Mouse (Mus musculus) gastrocnemius, postnatal 14 days (tissue): Measurements from ENCODE around the gene Lrrc9. TPM values are rescaled to one million over a fixed set of nuclear protein-coding genes. Genes with fewer than 3 reads are reported as not detected.

Experiments used
- DNase-seq: peaks from one replicate; pipeline ENCODE4 v3.0.0; 2021; ENCODE audit warnings: mixed read lengths
- intact Hi-C: fragments of 180-260 bp; cut with DNase I; formaldehyde crosslinking; loops from one replicate; pipeline ENCODE4 v1.15.1; 2025; ENCODE audit warnings: low total_unique reads
- long read RNA-seq, 2 experiments: library from polyadenylated mRNA; stranded (forward); transcript quantifications; one replicate each; pipeline ENCODE4 v2.0.0; 2021
- total RNA-seq, 2 experiments: library from RNA; stranded (reverse); gene quantifications; 2 replicates each; pipeline ENCODE4 v1.2.3; 2021

Lrrc9 gene
- under 1 TPM in 1 of 2 experiments, not detected in 1; 0.06 TPM for total RNA-seq
- long read RNA-seq, experiment 1: 0 reads
- long read RNA-seq, experiment 2: 0 reads

DNA sequence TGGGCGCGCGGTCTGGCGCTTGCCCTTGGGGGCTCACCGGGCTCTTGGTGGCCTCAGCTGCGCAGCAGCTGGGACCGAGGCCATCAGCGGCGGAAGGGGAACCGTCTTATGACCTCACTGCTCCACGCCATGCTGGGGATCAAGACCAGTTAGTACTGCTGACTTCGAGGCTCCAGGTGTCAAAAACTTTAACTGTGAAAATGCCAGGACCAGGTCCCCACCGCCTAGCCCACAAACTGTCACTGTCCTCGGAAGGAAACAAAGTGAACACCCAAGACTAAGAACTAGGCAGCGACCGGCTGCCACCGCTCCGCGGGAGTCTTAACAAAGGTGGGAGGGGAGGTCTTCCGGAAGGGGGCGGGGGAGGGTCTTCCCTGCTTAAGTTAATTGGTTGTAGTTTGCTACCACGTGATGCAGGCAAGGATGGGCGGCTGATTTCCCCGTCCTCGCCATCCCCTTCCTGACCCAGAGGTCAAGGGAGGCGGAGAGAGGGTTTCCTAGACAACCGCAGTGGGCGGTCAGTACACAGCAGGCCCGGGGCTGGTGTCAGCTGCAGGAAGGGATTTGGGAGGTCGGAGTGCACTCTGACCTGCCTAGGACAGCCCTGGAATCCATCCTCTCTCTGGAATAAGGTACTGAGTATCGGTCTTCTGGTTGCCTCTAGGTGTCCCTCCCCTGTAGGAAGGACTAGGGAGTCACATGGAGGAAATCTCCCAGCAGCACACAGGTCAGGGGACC is at the start of gene Lrrc9:
TSS of gene Lrrc9 (plus strand) at position 28 of the 738 bp plus-strand sequence.
- DNase-seq: peak; percentile 42

DNA sequence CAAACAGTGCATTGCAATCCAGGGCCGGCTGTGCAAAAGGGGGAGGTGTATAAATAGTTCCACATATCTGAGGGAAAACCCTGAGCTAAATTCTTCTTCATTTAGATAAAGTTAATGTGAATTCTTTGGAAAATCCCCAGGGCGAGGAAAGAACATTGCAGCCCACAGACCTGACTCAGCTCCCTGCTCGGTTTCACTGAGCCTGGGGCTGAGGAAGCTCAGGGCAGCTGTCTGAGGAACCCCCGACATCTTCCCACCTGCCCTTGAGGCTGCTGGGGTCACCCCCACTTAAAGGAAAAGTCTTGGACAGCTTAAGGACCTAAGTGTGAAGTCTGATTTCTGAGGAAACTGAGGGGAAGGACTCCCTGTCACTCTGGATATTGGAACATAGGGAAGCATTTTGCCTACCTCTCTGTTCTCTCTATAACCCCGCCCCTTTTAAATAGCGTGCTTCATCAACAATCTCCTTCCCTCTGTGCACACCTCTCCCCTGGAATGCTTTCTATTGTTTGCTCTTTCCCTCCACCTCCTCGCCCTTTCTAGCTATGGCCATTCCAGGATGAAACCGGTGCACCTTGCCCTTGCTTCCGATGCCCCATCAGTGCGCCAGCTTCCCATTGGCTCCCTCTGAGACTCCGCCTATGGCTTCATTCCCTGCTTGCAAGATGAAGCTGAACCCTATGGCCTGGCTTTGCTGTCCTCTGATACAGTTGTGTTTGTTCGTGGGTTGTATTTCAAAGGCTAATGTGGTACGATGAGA is 48.4 kb upstream of the Lrrc9 start:
- DNase-seq: no peak
- intact Hi-C loops: no loop called here

More for the DNA sequence above, at the start of gene Lrrc9:
- intact Hi-C loops: no loop called here

DNA sequence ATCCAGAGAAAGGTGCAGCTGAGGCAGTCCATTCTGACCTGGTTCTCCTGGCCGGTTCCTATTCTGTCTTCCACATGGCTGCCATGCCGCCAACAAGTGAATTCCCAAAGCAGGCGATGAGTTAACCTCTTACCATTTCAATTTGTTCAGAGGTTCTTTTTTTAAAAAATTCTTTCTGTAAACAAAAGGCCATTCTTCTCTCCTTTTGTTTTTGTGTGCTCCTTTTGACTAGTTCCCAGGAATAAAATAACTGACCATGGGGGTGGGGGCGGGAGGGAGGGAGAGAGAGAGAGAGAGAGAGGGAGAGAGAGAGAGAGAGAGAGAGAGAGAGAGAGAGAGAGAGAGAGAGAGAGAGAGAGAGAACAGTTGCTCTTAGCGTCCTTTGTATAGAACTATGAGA is 36.6 kb upstream of the Lrrc9 start:
- no peak for DNase-seq
- intact Hi-C loops: no loop called here

DNA sequence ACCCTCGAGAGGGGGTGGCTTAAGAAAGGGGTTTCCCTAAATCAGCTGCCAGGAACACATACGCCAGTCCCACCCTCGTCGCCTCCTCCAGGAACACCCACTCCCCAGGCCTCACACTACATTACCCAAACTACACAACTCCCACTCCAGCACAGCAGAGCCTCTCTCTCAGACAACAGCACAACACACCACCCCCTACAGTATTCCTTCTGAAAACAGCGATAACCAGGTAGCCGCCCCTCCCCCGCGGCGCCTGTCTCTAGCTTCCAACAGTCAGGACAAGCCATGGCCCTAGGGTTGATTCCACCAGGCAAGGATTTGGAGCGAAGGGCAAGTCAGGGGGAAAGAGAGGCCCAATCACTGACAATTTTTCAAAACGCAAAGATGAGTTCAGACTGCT is 34.5 kb upstream of the Lrrc9 start:
- intact Hi-C loops: no loop called here
- DNase-seq: no peak

DNA sequence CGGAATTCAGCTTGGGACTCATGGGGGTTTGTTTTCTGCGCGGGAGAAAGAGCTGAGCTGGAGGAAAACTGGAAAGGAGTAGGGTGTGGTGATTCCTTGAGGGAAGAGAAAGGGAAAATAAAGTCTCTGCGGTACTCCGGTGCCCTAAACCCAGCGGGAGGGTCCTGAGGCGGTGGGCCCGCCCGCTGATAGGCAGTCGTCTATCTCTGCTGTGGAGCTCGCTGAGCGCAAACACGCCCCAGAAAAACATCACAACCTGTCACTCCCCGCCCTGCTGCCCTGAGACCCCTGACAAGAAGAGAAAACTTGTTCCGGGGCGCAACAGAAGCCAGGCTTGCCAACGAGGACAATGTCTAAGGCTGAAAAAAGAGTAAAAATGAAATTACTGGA is 34.0 kb upstream of the Lrrc9 start:
- intact Hi-C loops: no loop called here
- no peak for DNase-seq

DNA sequence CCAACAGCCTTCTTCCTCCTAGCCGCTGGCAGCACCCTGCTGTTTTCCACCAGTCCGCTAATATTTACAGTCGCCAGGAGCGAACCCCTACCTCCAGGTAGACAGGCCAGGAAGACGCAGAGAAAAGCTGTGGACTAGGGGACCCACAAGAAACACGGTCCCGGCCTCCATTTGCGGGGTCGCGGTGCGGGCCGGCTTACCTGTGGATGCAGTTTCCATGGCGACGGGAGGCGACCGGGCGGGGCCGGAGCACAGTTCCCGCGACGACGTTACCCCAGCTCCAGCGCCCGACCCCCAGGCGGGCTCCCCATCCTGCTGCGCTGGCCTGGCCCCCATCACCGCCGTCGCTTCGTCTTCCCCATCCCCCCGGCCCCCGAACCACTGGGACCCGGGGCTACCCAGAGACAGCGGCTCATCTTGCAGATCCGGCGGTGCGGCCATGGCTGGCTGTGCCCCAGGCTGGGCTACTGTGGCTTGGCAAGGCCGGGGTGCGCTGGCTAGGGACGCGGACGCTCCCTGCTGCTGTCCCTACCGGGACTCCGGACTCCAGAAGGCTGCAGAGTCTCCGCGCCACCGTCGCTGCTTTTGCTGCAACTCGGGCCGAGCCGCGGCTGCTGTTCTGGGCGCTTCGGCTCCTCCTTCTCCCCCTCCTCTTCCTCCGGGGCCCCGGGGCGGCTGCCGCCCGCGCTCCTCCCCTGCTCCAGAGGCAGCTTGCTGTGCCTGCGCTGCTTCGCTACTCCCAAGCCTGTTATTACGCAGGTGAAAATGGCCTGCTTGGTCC is 33.4 kb upstream of the Lrrc9 start:
- peak; percentile 57 for DNase-seq
- intact Hi-C loops: no loop called here

DNA sequence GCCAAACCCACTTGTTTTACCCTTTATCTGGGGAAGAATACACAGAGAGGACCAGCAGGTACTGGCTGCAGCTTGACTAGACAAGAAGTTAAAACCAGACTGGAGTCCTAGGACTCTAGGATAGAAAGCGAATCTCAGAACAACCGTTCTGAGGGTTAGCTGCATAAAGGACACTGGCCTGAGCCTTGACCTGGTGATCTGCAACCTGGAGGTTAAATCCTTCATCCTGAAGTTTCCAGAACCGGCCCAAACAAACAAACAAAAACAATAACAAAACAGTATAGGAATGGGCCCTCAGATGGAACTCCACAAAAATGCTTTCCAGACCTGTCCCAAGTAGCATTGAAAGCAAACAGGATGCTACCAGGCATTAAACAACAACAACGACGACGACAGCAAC is 32.7 kb upstream of the Lrrc9 start, which contains the start of gene Rtn1:
TSS of gene Rtn1 (minus strand) at position 101 of the 400 bp plus-strand sequence.
- intact Hi-C loops: no loop called here
- DNase-seq: no peak

DNA sequence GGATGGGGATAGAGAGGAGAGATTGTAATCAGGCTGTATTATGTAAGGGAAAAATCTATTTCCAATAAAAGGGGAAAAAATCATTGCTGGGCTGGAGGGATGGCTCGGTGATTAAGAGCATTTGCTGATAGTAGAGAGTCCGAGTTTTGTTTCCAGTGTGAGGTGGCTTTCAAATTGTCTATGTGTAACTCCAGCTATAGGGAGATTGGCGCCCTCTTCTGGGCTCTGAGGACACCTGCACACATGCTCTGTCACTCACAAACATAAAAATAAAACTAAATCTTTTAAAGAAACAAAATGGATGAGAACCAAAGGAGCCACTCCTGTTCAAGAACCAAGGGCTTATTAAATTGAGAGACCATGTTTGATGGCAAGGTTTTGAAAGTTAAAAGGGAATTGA is 23.9 kb upstream of the Lrrc9 start:
- no peak for DNase-seq
- intact Hi-C loops: no loop called here

DNA sequence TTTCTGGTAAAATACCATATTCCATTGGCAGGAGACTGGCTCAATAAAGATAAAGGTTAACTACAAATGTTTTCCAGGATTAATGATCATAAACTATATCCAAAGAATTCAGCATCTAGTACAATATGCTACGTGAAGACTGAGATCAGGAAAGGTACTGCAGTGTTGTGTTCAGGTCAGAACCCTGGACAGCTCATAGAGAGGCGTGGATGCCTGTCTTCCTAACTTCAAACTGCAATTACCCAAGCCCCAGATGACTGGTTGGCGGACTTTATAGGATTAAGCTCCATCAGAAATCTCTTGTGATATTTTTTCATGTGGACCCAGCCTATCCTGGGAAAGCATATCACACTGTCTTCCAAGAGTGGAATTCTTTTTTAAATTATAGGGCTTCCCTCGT is 19.0 kb upstream of the Lrrc9 start:
- intact Hi-C loops: loop anchor here (5.0 kb wide), 1 partner anchor 675 kb away; no protein-coding TSS in a partner anchor

DNA sequence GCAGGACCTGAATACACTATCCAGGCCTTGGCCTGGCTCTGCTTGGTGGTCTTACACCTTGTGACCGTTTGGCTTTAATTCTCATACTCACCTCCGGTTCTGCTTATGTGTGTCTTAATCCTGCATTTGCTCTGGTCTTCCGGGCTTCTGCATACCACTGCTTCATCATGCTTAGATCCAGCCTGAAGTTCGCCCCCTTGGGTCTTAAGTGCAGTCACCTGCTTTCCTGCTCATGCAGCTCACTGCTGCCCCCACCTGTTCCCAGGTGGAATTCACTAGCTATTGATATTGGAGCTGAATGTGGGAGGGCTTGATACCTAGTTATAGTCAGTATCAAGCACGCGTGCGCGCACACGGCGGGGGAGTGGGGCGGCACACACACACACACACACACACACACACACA is 13.9 kb upstream of the Lrrc9 start:
- intact Hi-C loops: loop anchor here (5.0 kb wide), 1 partner anchor 320 kb away; no protein-coding TSS in a partner anchor
- peak; percentile 27 for DNase-seq

More for the DNA sequence above, 19.0 kb upstream of the Lrrc9 start:
- no peak for DNase-seq

DNA sequence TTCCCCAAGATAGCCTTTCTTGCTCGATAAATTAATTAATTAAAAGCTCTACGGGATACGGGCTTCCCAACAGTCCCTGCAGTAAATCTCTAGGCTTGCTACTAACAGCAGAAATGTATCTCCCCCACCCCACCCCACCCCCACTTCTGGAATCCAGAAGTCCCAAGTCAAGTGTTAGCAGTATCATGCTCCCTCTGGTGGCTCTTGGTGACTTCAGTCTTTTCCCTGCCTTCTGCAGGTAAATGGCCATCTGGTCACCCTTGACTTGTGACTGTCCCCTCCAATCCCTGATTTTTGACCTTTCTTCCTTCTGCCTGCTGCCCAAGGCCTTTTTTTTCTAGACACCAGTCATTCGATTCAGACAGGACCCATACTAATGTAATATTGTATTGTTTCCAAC is 9.5 kb upstream of the Lrrc9 start:
- no peak for DNase-seq
- intact Hi-C loops: no loop called here

DNA sequence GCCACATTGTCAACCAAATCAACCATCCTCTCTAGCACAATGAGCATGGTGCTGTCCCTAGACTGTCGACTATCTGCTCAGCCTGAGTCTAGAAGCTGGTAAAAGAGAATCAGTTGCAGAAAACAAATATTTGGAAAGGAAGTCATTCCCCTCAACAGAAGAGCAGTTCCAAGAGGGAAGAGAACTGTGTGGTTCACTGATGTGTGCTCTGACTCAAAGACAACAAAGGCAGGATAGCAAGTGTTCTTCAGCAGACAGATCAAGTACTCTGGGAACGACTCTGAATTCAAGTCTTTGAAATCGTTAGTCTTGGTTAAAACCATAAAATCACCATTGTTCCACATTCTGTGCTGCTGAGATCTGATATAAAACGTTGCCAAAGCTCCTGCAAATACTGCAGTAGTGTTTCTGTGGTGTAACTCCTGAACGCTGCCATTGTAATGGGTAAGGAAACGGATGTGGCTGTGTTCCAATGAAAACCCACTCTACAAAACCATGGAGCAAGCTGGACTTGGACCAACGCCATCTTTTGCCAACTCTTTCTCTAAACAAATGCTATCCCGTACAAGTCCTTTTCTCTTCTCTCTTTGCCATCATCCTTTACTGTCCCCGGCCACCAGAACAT is 8.3 kb upstream of the Lrrc9 start:
- DNase-seq: no peak
- intact Hi-C loops: no loop called here

DNA sequence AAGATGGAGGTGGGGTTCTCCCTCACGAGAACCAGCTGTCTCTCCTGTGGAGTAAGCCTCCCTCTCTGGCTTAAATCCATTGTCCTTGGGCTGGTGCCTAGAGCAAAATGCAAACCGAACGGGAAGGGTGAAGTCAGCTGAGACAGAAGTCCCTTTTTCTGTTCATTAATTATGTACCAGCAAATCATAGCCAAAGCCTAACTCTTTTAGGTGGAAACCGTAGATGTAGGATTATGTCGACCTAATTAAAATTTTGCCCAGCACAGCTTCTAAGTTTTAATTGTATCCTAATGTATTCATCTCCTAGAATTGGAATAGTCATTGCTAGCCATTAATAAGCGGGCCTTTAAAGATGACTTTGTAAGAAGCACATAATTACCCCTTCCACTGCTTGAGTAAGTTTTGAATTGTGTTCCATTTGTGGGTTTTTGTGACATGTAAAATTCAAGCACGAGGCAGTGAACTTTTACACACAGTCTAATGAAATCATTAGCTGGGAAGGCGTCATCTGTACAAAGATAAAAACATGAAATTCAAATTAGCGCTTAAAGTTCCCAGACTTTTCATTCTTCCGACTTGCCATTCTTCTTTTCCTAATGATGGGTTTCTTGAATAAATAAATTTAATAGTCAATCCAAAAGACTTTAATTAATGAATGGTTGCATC is 3.9 kb upstream of the Lrrc9 start:
- intact Hi-C loops: no loop called here
- no peak for DNase-seq

DNA sequence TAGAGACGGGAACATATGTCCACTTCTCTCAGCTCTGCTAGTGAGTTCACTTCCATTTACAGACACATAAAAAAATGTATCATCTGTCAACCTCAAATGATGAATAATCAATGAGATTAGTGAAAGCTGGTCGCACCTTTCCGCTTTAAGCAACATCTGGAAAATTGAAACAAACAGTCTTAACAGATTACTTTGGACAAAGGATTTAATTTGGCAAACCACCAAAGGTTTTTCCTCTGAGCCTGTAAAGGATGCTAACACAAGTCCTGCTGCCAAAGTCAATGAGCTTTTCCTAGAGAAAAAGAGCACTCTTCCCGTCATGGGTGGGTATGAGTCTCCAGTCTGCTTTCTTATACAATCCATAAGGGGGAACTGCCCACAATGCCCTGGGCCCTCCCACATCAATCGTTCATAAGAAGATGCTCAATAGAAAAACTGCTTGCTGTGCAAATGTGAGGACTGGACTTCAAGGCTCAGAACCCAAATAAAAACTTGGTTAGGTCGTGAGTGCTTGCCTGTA is 2.6 kb upstream of the Lrrc9 start:
- DNase-seq: no peak
- intact Hi-C loops: no loop called here

DNA sequence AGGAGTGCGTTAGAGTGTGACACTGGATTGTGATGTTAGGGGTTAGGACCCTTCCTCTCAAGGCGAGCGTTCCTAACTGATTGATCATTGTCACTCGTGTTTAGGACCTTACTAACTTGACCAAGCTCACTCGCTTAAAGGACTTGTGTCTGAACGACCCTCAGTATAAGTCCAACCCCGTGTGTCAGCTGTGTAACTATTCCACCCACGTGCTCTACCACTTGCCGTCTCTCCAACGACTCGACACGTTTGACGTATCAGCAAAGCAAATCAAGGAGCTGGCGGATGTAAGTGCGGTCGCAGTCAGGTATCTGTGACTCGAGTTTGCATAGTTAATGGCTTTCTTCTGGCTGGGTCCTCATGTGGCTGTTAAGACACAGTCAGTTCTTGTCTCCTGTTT is 12.3 kb downstream of the Lrrc9 start:
- intact Hi-C loops: no loop called here
- DNase-seq: no peak

DNA sequence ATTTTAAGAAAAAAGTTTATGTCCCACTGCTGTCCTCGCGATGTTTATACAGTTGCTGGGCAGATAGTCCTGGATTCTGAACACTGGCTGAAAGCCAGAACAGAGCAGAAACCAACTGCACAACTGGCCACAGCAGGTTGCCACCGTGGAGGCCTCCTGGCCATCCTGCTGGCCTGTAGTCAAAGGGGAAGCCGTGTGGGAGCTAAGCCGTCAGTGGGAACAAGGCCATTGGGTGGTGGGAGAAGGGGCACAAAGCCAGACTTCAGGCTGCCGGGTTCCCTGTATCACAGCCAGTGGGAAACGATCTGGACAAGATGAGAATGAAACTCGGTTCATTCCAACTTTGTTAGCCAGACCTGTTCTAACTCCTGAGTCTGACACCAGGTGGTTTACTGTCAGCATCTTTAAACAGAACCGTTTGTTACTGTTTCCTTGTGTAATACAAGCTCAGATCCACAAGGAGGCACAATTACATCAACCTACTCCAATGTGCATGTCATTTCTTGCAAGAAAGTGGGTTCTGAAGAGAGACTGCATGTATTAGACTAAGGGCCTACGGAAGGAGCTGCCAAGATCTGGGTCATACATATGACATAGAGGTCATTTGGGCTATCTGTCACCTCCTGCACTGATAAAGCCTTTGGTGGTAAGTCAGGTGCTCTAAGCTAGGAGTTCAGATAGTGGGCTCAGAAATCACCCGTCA is 19.7 kb downstream of the Lrrc9 start:
- DNase-seq: no peak
- intact Hi-C loops: loop anchor here (10.0 kb wide), 1 partner anchor 193 kb away; no protein-coding TSS in a partner anchor

DNA sequence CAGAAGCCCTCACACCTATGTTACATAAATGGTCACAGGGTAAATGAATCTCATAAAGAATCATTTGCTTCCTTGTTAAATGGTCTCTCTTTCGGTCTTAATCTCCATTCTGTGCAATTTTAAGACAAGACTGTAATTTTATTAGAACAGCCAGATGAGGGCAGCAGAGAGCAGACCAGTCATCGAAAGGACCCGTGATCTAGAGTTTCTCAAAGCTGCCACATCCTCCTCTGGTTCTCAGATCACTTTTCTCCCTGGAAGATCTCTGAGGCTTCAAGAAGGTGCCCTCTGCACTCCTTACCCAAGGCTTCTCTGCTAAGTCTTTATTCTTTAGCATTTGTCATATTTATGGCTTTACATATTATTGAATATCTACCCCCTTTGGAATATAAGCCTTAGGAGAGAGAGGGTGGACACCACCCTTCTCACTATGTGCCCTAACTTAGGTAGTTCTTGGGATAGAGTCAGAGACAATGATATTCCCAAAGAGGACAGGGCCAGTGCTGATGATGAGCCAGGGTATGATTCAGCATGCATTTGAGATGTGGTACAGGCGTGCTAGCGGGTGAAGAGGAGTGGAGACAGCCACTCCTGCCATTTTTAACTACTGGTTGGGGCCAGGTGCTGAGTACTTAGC is 20.3 kb downstream of the Lrrc9 start:
- intact Hi-C loops: loop anchor here (10.0 kb wide), 1 partner anchor 193 kb away; no protein-coding TSS in a partner anchor

More for the DNA sequence above, 20.3 kb downstream of the Lrrc9 start:
- peak; percentile 45 for DNase-seq
